23 mouse cellular contexts compared by ENCODE assay signal in genomic region chr8:84079206-84079605, GRCm38 (mm10). TPM values are rescaled to one million over a fixed set of nuclear protein-coding genes. Genes with fewer than 3 reads are reported as not detected.
"Had no signal": no experiment of that assay in that cellular context is flagged by ENCODE, and none has a peak within 500 bp of the region (broad histone marks: within the 10 kb centered on the region; RNA-seq: fewer than 3 reads in every experiment).

No protein-coding gene starts in this region.

- DNase-seq: kidney, adult 18-20 months; kidney, postnatal 14 days; liver; liver, embryonic 13.5 days; liver, postnatal 0 days; midbrain, embryonic 14.5 days; right cerebral cortex, postnatal 4 days; spleen, adult 18-20 months; thymus, adult 18-20 months; thymus, postnatal 25 days had no signal

- H3K4me3 ChIP-seq: kidney, embryonic 15.5 days; left cerebral cortex, adult 2 months; limb, embryonic 12.5 days; liver, embryonic 13.5 days; midbrain, embryonic 10.5 days; myocyte; neural tube, embryonic 15.5 days had no signal

- ATAC-seq: hindbrain, postnatal 0 days; liver, postnatal 0 days had no signal

- H3K9me3 ChIP-seq: kidney, embryonic 15.5 days; limb, embryonic 12.5 days; liver, embryonic 13.5 days; midbrain, embryonic 10.5 days; neural tube, embryonic 15.5 days had no signal

- H3K9ac ChIP-seq: kidney, embryonic 15.5 days; limb, embryonic 12.5 days; liver, embryonic 13.5 days; liver, postnatal 0 days; neural tube, embryonic 15.5 days had no signal

- H3K27me3 ChIP-seq: kidney, embryonic 15.5 days; liver, embryonic 13.5 days; neural tube, embryonic 15.5 days had no signal

- H3K4me2 ChIP-seq: kidney, embryonic 15.5 days; limb, embryonic 12.5 days; liver, embryonic 13.5 days; neural tube, embryonic 15.5 days had no signal

- H3K27ac ChIP-seq: hindbrain, postnatal 0 days; kidney, embryonic 15.5 days; left cerebral cortex, adult 2 months; limb, embryonic 12.5 days; liver, embryonic 13.5 days; midbrain, embryonic 10.5 days; neural tube, embryonic 15.5 days had no signal

RNA-seq across cellular contexts. Expression of gene Rln3, which starts 34.4 kb away (rescaled TPM):
- total RNA-seq: layer of hippocampus, adult 8-10 months; layer of hippocampus, postnatal 25 days; left cerebral cortex, adult 2 months; left cerebral cortex, postnatal 36 days; megakaryocyte progenitor cell, adult 5-6 weeks had no signal
- polyA plus RNA-seq: kidney, embryonic 15.5 days; limb, embryonic 12.5 days; liver, embryonic 13.5 days; liver, postnatal 0 days; myocyte; neural tube, embryonic 11.5 days; stomach, embryonic 14.5 days had no signal
